Mouse (Mus musculus) erythroblast, embryonic 14.5 days (primary cell): Measurements from ENCODE around the gene Sgip1. TPM values are rescaled to one million over a fixed set of nuclear protein-coding genes. Genes with fewer than 3 reads are reported as not detected.

ENCODE experiments used
- H3K27me3 ChIP-seq: 2 replicates; pipeline ENCODE4 v1.6.1; 2012; ENCODE audit warnings: inconsistent platforms; ENCODE audit not compliant: control insufficient read depth
- H3K36me3 ChIP-seq: 2 replicates; pipeline ENCODE4 v1.6.1; 2012; ENCODE audit warnings: mild to moderate bottlenecking, inconsistent platforms; ENCODE audit not compliant: control insufficient read depth
- H3K4me1 ChIP-seq: 2 replicates; pipeline ENCODE4 v1.6.1; 2012; ENCODE audit warnings: inconsistent platforms; ENCODE audit not compliant: control insufficient read depth
- H3K4me3 ChIP-seq: replicated peaks from 2 replicates; pipeline ENCODE3; 2012; ENCODE audit warnings: moderate library complexity, mild to moderate bottlenecking, inconsistent platforms
- H3K9me3 ChIP-seq: 2 replicates; pipeline ENCODE4 v1.6.1; 2012; ENCODE audit warnings: low read length, inconsistent platforms, mixed read lengths; ENCODE audit not compliant: control insufficient read depth
- GATA1 ChIP-seq: IDR thresholded peaks from 2 replicates; pipeline ENCODE4 v1.6.1; 2012; ENCODE audit warnings: low read length, inconsistent platforms, mixed read lengths
- TAL1 ChIP-seq: IDR thresholded peaks from 3 replicates; pipeline ENCODE4 v1.6.1; 2012; ENCODE audit warnings: low read length, inconsistent platforms, mixed read lengths
- polyA plus RNA-seq: library from polyadenylated mRNA; stranded (reverse); fragments of >175 nt; gene quantifications from 2 replicates; pipeline ENCODE4 v1.2.3, GENCODE M21; 2012

The Sgip1 gene
- polyA plus RNA-seq, 1 experiment, result not detected

DNA sequence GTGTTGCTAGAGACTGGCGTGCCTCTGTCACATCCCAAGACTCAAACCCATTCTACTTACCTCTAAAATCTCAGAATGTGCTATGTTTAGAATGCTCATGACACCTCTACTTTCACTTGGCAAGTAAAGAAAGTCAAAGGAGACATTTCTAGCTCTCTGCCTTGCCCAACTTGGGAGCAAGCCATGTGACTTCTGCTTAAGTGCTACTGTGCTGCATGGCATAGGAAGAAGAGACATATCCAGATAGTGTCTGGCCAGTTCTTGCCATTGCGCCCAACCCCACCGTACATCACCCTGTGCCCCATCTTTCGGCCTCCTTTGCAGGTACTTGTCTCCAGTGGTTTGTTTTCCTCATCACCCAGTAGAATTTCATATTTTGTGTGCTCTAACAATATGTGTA lies 60.8 kb downstream of the Sgip1 start:
- no peaks in the 10 kb centered on the region for H3K27me3 ChIP-seq
- TF ChIP-seq GATA1 (no peak), TAL1 (no peak)
- no peaks in the 10 kb centered on the region for H3K9me3 ChIP-seq
- H3K36me3 ChIP-seq, result no peaks in the 10 kb centered on the region
- no peak overlapping the region for H3K4me3 ChIP-seq
- no peaks in the 10 kb centered on the region for H3K4me1 ChIP-seq

DNA sequence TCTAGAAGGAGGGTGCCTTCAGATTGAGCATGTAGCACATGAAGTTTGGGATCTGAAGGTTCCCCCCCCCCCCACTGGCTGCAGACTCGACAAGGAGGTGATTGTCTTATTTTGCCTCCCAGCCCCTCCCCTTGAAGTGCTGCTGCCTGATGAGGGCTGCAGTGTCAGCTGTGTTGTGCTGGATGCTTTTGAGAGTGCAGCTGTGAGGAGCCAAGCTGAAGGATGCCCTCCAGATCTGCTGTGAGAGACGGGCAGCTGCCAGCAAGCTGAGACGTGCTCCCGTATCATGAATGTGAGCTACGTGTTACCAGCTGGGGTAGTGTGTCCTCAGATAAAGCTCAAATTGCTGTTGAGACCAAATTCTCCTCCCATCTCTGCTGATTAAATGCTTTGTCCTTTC lies 63.5 kb downstream of the Sgip1 start:
- Histone ChIP-seq H3K27me3 (no peaks in the 10 kb centered on the region), H3K9me3 (no peaks in the 10 kb centered on the region), H3K4me3 (no peak overlapping the region), H3K4me1 (no peaks in the 10 kb centered on the region), H3K36me3 (no peaks in the 10 kb centered on the region)
- TF ChIP-seq TAL1 (no peak), GATA1 (no peak)

DNA sequence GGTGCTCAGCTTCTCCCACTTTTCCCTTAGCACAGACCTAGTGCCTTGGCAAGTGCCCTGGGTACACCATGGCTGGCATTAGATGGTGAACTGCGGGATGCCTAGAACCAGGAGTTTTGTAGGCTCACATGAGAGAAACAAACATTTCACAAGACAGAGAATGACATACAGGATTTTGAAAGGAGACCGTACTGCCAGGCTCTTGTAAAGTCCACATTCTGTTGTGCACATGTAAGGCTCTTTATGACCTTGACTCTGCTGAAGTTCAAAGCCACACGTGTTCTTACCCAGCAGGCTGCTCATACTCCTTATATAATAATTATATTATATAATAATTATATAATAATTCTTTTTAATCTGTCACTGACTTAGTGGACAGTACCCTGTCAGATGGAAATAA lies 65.9 kb downstream of the Sgip1 start:
- no peaks in the 10 kb centered on the region for H3K9me3 ChIP-seq
- H3K4me1 ChIP-seq, result no peaks in the 10 kb centered on the region
- TF ChIP-seq TAL1, result no peak
- TF ChIP-seq GATA1, result no peak
- no peaks in the 10 kb centered on the region for H3K36me3 ChIP-seq
- H3K4me3 ChIP-seq, result no peak overlapping the region
- H3K27me3 ChIP-seq, result no peaks in the 10 kb centered on the region

DNA sequence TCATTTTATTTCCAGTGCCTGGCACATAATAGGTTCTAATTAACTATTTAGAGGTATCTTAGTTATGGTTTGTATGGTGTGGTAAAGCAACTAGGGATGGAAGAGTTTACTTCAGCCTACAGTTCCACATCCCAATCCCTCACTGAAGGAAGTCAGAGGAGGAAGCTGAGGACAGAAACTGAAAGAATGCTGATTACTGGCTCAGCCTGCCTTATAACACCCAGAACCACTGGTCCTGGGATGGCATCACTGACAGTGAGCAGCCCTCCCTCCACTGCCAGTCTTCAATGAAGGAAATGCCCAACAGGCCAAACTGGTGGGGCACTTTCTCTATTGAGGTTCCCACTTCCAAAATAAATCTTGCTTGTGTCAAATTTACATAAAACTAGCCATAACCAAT lies 67.2 kb downstream of the Sgip1 start:
- no peaks in the 10 kb centered on the region for H3K36me3 ChIP-seq
- no peaks in the 10 kb centered on the region for H3K9me3 ChIP-seq
- H3K4me1 ChIP-seq, result no peaks in the 10 kb centered on the region
- TF ChIP-seq TAL1, result no peak
- TF ChIP-seq GATA1, result no peak
- H3K27me3 ChIP-seq, result no peaks in the 10 kb centered on the region
- H3K4me3 ChIP-seq, result no peak overlapping the region

DNA sequence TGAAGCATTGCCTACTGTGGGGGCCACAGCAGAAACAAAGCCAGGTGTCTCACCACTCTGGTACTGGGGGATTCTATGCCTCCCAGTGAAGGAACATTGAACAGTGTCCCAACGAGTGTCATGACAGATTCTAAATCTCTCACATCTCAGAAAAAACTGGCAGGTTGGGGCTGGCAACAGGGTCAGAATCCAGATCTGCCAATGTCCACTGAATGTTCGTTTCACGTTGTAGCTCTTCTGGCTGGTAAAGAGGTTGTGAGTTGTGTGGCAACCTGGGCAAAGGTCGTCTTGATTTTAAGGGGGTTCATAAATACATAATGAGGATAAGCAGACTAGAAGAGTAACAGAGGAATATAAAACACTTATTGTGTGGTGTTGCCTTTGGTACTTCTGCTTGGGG lies 68.2 kb downstream of the Sgip1 start:
- Histone ChIP-seq H3K36me3 (no peaks in the 10 kb centered on the region), H3K4me3 (no peak overlapping the region), H3K9me3 (no peaks in the 10 kb centered on the region), H3K27me3 (no peaks in the 10 kb centered on the region), H3K4me1 (no peaks in the 10 kb centered on the region)
- TF ChIP-seq GATA1 (no peak), TAL1 (no peak)

DNA sequence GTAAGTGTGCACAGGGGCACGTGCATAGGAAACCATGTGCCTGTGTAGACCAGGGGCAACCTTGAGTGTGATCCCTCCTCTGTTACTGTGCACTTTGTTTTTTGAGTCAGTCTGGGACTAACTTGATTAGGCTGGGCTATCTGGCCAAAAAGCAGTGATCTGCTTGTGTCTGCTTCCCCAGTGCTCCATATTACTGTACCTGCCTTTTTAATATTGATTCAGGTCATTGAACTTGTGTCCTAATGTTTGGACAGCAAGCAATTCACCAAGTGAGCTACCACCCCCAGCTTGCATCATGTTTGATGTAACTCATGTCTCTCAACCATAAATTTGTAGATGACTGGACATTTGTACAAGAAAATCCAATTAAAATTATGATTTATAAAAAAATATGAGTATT lies 69.2 kb downstream of the Sgip1 start:
- H3K27me3 ChIP-seq, result no peaks in the 10 kb centered on the region
- H3K4me3 ChIP-seq, result no peak overlapping the region
- H3K4me1 ChIP-seq, result no peaks in the 10 kb centered on the region
- no peaks in the 10 kb centered on the region for H3K9me3 ChIP-seq
- TF ChIP-seq TAL1 (no peak), GATA1 (no peak)
- no peaks in the 10 kb centered on the region for H3K36me3 ChIP-seq

DNA sequence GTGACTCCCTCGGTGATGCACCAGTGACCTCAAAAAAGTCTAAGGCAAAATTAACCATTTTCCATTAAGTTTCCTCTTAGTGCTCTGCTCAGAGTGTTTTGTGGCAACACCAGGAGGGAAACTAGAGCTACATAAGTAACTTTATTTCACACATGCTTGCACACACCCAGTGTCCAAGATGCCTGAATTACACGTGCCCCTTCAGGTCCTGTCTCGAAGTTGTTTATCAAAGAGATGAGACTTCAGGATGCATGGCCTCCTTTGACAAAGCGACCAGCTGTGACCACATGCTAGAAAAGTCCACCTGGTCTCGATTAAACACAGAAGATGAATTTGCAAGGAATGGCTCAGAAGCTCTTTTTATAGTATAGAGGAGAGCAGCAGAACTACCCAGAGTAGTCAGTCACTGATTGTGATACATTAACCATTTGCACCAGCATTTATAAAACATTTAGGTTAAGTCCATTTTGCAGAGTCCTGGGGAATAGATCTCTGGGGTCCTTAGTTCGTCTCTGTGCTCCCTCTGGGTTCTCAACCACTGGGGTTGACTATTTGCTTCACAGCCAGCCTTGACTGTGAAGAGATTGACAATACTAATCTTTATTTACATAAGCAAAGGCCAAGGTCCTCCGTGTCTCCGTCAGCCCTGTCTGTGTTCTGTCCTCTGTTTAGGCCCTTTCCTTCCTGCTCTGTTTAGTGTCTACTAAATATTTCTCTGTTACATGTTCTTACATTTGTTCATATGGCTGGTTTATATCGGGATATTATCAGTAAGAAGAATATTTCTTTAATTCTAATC lies 70.1 kb downstream of the Sgip1 start:
- TF ChIP-seq TAL1 (no peak), GATA1 (no peak)
- no peaks in the 10 kb centered on the region for H3K9me3 ChIP-seq
- no peaks in the 10 kb centered on the region for H3K36me3 ChIP-seq
- H3K27me3 ChIP-seq, result no peaks in the 10 kb centered on the region
- H3K4me1 ChIP-seq, result no peaks in the 10 kb centered on the region
- H3K4me3 ChIP-seq, result no peak overlapping the region

DNA sequence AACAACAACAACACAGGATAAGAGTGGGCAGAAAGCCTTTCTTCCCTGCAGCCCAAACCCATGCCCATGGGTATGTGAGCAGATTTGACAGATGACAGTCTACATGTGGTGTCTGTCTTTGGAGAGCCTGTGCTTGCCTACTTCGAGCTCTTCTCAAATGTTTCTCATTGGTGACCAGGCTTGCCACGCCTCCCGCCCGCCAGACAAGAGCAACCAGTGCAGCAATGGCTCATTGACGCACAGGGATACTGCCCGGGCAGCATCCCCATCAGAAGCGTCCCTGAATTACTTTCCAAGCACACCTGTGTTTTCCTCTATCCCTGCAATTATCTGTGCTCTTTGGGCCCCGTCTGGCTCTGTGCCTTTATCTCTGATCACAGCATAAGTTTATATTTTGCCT lies 72.2 kb downstream of the Sgip1 start:
- no peaks in the 10 kb centered on the region for H3K4me1 ChIP-seq
- H3K36me3 ChIP-seq, result no peaks in the 10 kb centered on the region
- H3K4me3 ChIP-seq, result no peak overlapping the region
- H3K9me3 ChIP-seq, result no peaks in the 10 kb centered on the region
- no peaks in the 10 kb centered on the region for H3K27me3 ChIP-seq
- no peak for TF ChIP-seq TAL1
- no peak for TF ChIP-seq GATA1

DNA sequence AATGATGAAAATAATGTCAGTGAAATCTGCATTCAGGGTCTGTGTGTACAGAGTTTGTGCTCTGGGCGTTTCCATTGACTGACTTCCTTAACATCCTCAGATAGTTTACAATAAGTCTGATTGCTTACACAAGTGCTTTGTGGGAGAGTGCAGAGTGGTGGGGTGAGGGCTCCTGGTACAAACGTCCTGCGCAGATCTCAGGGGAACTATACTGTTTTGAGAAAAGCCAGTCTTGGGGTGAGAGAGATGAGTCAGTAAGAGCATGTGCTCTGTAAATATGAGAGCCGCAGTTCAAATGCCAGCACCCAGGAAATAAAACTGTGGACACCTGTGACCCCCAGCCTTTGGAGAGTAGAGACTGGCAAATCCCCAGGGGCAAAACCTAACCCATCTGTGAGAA lies 80.7 kb downstream of the Sgip1 start:
- Histone ChIP-seq H3K4me1 (no peaks in the 10 kb centered on the region), H3K4me3 (no peak overlapping the region), H3K9me3 (no peaks in the 10 kb centered on the region), H3K36me3 (no peaks in the 10 kb centered on the region), H3K27me3 (no peaks in the 10 kb centered on the region)
- TF ChIP-seq TAL1 (no peak), GATA1 (no peak)

DNA sequence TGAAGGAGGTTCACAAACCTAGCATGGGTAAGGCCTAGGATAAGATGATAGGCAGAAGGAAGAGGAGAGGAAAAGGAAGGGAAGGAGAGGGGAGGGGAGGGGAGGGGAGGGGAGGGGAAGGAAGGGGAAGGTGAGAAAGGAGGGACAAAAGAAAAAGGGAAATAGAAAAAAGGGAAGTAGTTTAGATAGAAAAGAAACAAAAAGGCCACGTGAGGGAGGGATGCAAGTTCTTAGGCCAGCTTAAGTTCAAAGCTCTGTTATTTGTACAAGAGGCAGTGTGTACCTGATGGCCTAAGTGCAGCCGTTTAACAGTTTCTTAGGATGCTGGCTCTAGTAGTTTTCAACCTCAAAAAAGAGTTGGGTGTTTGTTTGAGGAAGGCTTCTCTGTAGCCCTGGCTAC lies 83.4 kb downstream of the Sgip1 start:
- Histone ChIP-seq H3K4me3 (no peak overlapping the region), H3K36me3 (no peaks in the 10 kb centered on the region), H3K27me3 (no peaks in the 10 kb centered on the region), H3K9me3 (no peaks in the 10 kb centered on the region), H3K4me1 (no peaks in the 10 kb centered on the region)
- TF ChIP-seq GATA1, result no peak
- TF ChIP-seq TAL1, result no peak
